Mouse (Mus musculus): Measurements from ENCODE around the gene Il17c. TPM values are rescaled to one million over a fixed set of nuclear protein-coding genes. Genes with fewer than 3 reads are reported as not detected.

Gene Il17c
- polyA plus RNA-seq, 1 experiment from 2014 or later = not detected

DNA sequence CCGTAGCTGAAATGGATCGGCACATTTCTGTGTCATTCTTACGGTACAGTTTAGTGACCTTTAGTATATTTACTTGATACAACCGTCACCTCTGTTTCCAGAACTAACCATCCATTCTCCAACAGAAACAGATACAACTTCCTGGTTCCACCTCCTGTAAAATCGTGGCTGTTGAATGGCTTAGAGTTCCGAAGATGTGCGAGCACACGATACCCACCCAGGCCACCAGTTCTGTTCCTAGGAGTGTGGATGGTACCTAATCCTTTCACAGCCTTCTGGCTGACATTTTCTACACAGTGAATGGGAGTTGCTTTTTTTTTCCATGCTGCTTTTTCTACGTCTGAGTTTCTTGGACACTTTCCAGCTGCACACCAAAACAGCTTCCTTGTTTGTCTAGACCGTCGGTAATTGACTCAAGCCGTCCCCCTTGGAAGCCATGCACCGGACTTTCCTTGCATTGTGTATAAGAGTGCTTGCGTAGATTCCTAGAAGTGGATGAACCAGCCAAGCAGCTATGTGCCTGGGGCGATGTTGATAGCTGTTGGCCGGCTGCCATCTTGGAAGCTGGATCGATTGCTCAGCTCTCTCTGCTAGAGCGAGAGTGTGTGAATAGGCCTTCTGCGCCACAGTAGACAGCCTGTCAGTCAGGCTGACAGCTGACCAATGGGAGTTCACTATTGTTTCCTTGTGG, 22.4 kb downstream of the Il17c start:
- Histone ChIP-seq H3K36me3 (ENCODE audit: control insufficient read depth, insufficient read depth, low read length) (peaks cover 6% of the 10 kb centered on the region; the same call in 1 of the 2 replicates), H3K27me3 (ENCODE audit: control insufficient read depth, insufficient read depth, low read length) (no peaks in the 10 kb centered on the region), H3K4me2 (replicated peaks; ENCODE audit: low read depth, low read length) (peak overlapping the region; percentile 71), H3K4me1 (ENCODE audit: control insufficient read depth, insufficient read depth, low read length) (peaks cover 8% of the 10 kb centered on the region; the same call in 1 of the 2 replicates), H3K27ac (ENCODE audit: low read depth, low read length) (peak overlapping the region; percentile 96), H3K9ac (ENCODE audit: low read depth, low read length) (peak overlapping the region; percentile 71), H3K9me3 (ENCODE audit: control insufficient read depth, low read length) (no peaks in the 10 kb centered on the region), H3K4me3 (ENCODE audit: low read length) (peak overlapping the region; percentile 77)
- WGBS = 18% methylated on average over 19 of the region's 19 CpGs
- ATAC-seq (ENCODE audit: low FRiP score, low TSS enrichment) = no peak

DNA sequence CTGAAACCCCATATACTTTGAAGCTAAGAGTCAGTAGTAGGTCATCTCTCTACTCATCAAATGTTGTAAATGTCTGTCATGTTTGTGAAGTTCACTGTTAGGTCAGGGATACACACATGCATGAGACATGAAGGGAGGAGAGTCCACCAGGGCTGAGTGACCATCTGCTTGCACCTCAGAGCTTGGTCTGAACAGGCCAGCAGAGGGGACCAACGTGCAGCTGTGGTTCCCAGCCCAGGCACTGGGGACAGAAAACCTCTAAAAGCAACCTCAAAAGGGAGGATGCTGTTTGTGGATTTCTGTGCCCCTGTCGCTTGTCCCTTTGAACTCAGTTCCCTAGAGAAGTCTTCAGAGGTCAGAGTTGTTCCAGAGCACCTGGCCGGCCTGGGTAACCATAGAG, 23.4 kb downstream of the Il17c start:
- Histone ChIP-seq H3K4me2 (replicated peaks; ENCODE audit: low read depth, low read length) (no peak overlapping the region), H3K4me1 (ENCODE audit: control insufficient read depth, insufficient read depth, low read length) (peaks cover 8% of the 10 kb centered on the region; the same call in 1 of the 2 replicates), H3K27ac (ENCODE audit: low read depth, low read length) (0 out of 2 replicates have a peak overlapping the region, but pooled peaks have one; percentile 11), H3K9me3 (ENCODE audit: control insufficient read depth, low read length) (no peaks in the 10 kb centered on the region), H3K4me3 (ENCODE audit: low read length) (no peak overlapping the region), H3K9ac (ENCODE audit: low read depth, low read length) (no peak overlapping the region), H3K27me3 (ENCODE audit: control insufficient read depth, insufficient read depth, low read length) (no peaks in the 10 kb centered on the region), H3K36me3 (ENCODE audit: control insufficient read depth, insufficient read depth, low read length) (no peaks in the 10 kb centered on the region)
- 62% methylated on average over 3 of the region's 3 CpGs for WGBS
- no peak for ATAC-seq (ENCODE audit: low FRiP score, low TSS enrichment)

DNA sequence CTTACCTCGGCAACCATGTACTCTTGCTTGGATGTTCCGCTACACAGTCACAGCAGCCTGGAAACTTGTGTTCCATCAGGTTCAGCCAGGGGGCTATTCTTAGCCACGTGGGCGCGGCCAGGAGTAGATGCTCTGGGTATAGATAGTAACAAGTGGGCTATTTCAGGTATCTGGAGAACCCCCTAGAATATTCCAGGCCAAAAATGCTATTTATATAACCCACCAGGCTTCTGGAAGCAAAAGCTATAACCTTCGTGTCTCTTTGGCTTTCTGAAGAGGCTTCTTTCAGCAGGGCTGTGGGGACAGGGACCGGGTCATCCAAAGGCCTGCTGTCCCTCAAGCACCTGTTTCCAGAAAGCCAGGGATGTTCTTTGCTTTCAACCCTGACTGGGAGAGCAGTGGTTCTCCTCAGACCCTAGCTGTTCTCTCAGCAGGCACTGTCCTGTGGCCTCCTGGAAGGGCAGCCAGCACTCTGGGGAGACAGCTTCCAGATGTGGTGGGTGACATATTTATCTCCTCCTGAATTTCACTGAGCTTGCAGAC, 29.4 kb downstream of the Il17c start:
- Histone ChIP-seq H3K9me3 (ENCODE audit: control insufficient read depth, low read length) (no peaks in the 10 kb centered on the region), H3K4me1 (ENCODE audit: control insufficient read depth, insufficient read depth, low read length) (0 out of 2 replicates have a peak, but pooled peaks cover 2% of the 10 kb centered on the region), H3K4me2 (replicated peaks; ENCODE audit: low read depth, low read length) (no peak overlapping the region), H3K4me3 (ENCODE audit: low read length) (no peak overlapping the region), H3K36me3 (ENCODE audit: control insufficient read depth, insufficient read depth, low read length) (no peaks in the 10 kb centered on the region), H3K27me3 (ENCODE audit: control insufficient read depth, insufficient read depth, low read length) (no peaks in the 10 kb centered on the region; the same call in 1 of the 2 replicates), H3K9ac (ENCODE audit: low read depth, low read length) (no peak overlapping the region), H3K27ac (ENCODE audit: low read depth, low read length) (no peak overlapping the region)
- 77% methylated on average over 7 of the region's 7 CpGs for WGBS
- ATAC-seq (ENCODE audit: low FRiP score, low TSS enrichment) = no peak

DNA sequence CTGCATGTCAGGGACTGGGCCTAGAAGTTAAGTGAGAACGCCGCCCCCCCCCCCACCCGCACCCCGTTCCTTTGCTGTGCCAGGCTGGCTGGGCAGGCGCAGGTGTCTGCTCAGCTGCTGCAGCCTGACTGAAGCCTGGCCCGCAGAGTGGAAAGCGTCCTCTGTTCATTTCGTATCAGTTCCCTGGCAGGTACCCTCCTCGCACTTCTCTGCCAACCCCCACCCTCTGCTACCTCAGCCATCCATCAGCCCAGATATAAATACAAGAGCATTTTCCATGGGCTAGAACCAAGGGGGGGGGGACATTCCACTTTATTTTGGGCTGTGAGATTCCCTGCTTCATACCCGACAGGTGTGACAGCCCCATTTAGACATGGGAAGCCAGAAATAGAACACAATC, 30.3 kb downstream of the Il17c start:
- H3K4me2 ChIP-seq (replicated peaks; ENCODE audit: low read depth, low read length) = no peak overlapping the region
- 88% methylated on average over 10 of the region's 10 CpGs for WGBS
- no peak for ATAC-seq (ENCODE audit: low FRiP score, low TSS enrichment)
- H3K27ac ChIP-seq (ENCODE audit: low read depth, low read length) = no peak overlapping the region
- H3K27me3 ChIP-seq (ENCODE audit: control insufficient read depth, insufficient read depth, low read length) = peaks cover 1% of the 10 kb centered on the region; the same call in 1 of the 2 replicates
- H3K36me3 ChIP-seq (ENCODE audit: control insufficient read depth, insufficient read depth, low read length) = no peaks in the 10 kb centered on the region
- H3K9ac ChIP-seq (ENCODE audit: low read depth, low read length) = no peak overlapping the region
- H3K4me1 ChIP-seq (ENCODE audit: control insufficient read depth, insufficient read depth, low read length) = 0 out of 2 replicates have a peak, but pooled peaks cover 2% of the 10 kb centered on the region
- H3K4me3 ChIP-seq (ENCODE audit: low read length) = no peak overlapping the region
- H3K9me3 ChIP-seq (ENCODE audit: control insufficient read depth, low read length) = no peaks in the 10 kb centered on the region

DNA sequence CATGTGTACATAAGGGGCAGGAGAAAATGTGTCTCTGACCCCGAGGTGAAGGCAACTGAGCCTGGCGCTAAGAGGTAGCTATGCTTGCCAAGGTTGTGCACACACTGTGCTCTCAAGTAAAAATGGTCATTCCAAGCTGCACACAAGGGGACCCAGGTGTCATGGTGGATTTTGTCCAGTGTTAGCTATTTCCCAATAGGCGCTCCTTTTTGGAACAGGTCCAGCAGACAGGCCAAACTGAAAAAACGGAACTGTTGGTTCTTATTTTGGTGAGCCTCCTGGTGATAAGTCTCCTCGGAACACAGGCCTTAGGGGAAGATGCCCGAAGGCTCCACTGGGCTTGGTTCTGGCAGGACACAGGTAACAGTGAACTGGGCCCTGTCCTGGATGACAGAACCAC, 32.6 kb downstream of the Il17c start:
- WGBS = 86% methylated on average over 6 of the region's 6 CpGs
- no peak overlapping the region for H3K4me3 ChIP-seq (ENCODE audit: low read length)
- ATAC-seq (ENCODE audit: low FRiP score, low TSS enrichment) = no peak
- H3K9ac ChIP-seq (ENCODE audit: low read depth, low read length) = no peak overlapping the region
- 0 out of 2 replicates have a peak, but pooled peaks cover 2% of the 10 kb centered on the region for H3K4me1 ChIP-seq (ENCODE audit: control insufficient read depth, insufficient read depth, low read length)
- no peak overlapping the region for H3K4me2 ChIP-seq (replicated peaks; ENCODE audit: low read depth, low read length)
- H3K27me3 ChIP-seq (ENCODE audit: control insufficient read depth, insufficient read depth, low read length) = peaks cover 12% of the 10 kb centered on the region
- H3K27ac ChIP-seq (ENCODE audit: low read depth, low read length) = no peak overlapping the region
- no peaks in the 10 kb centered on the region for H3K36me3 ChIP-seq (ENCODE audit: control insufficient read depth, insufficient read depth, low read length)
- no peaks in the 10 kb centered on the region for H3K9me3 ChIP-seq (ENCODE audit: control insufficient read depth, low read length)

DNA sequence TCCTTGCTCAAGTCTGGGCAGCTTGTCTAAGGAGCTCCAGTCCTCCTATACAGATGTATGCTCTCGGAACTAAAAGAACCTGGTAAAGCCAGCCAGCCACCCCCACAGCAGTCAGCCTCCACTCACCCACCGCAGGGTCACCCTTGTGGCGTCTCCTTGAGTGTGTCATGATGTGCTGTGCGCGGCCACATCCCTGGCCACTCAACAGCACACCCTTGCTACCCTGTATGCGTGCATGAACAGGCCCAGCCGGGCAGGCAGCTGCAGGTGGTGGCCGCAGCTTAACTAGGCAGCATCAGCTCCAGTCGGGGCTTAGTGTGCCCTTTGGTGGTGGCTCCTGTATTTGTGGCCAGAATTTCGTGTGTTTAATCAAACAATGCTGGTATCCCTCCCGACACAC, 35.4 kb downstream of the Il17c start:
- Histone ChIP-seq H3K4me3 (ENCODE audit: low read length) (no peak overlapping the region), H3K27ac (ENCODE audit: low read depth, low read length) (no peak overlapping the region), H3K4me1 (ENCODE audit: control insufficient read depth, insufficient read depth, low read length) (peaks cover 9% of the 10 kb centered on the region; the same call in 1 of the 2 replicates), H3K36me3 (ENCODE audit: control insufficient read depth, insufficient read depth, low read length) (no peaks in the 10 kb centered on the region), H3K9ac (ENCODE audit: low read depth, low read length) (no peak overlapping the region), H3K4me2 (replicated peaks; ENCODE audit: low read depth, low read length) (no peak overlapping the region), H3K27me3 (ENCODE audit: control insufficient read depth, insufficient read depth, low read length) (peaks cover 30% of the 10 kb centered on the region), H3K9me3 (ENCODE audit: control insufficient read depth, low read length) (no peaks in the 10 kb centered on the region)
- 78% methylated on average over 11 of the region's 11 CpGs for WGBS
- no peak for ATAC-seq (ENCODE audit: low FRiP score, low TSS enrichment)

DNA sequence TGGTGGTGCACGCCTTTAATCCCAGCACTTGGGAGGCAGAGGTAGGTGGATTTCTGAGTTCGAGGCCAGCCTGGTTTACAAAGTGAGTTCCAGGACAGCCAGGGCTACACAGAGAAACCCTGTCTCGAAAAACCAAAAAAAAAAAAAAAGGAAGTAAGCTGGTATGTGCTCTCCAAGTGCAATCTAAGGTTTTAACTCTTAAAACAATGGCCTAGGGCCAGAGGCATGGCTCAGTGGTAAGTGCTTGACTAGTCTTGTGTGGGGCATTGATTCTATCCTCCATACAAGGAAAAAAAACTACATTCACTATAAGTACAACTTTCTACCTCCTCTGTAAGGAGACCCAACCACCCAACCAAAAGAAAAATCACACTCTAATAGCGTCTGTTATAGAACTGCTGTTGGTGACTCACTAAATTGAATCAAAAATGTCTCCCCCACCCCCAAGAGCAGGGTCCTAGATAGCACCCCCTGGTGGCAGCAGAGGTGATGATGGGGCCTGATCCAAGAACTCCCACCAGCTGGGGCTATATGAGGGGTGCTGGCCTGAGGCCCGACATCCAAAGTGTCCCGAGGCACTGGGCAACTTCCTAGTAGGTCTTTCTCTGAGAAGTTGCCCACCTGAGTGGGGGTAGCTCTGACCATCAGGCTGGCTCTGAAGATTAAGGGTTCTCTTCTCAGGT, 37.5 kb downstream of the Il17c start:
- ATAC-seq (ENCODE audit: low FRiP score, low TSS enrichment) = no peak
- Histone ChIP-seq H3K9me3 (ENCODE audit: control insufficient read depth, low read length) (no peaks in the 10 kb centered on the region), H3K4me2 (replicated peaks; ENCODE audit: low read depth, low read length) (no peak overlapping the region), H3K9ac (ENCODE audit: low read depth, low read length) (no peak overlapping the region), H3K27me3 (ENCODE audit: control insufficient read depth, insufficient read depth, low read length) (peaks cover 30% of the 10 kb centered on the region), H3K4me3 (ENCODE audit: low read length) (no peak overlapping the region), H3K27ac (ENCODE audit: low read depth, low read length) (no peak overlapping the region), H3K36me3 (ENCODE audit: control insufficient read depth, insufficient read depth, low read length) (no peaks in the 10 kb centered on the region), H3K4me1 (ENCODE audit: control insufficient read depth, insufficient read depth, low read length) (peaks cover 9% of the 10 kb centered on the region; the same call in 1 of the 2 replicates)
- 53% methylated on average over 5 of the region's 6 CpGs for WGBS

DNA sequence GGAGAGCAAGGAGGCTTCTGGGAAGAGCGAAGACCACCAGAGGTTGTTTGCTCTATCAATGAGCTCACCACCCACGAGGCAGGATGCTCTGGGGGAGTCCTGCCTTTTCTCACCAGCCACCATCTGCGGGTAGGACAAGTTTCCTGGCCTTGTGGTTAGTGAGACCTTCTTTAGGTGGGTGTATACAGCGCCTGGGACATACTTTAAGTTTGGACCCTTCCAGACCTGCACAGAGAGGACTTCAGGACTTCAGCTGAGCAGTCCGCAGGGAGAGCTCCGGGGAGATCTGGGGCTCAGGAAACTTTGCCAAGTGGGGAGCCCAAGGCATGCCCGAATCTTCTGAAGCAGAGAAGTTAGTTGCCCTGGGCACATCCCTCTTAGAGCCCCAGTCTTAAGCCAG, 38.2 kb downstream of the Il17c start:
- H3K27me3 ChIP-seq (ENCODE audit: control insufficient read depth, insufficient read depth, low read length) = peaks cover 30% of the 10 kb centered on the region
- H3K9ac ChIP-seq (ENCODE audit: low read depth, low read length) = 0 out of 2 replicates have a peak overlapping the region, but pooled peaks have one; percentile 42
- no peaks in the 10 kb centered on the region for H3K36me3 ChIP-seq (ENCODE audit: control insufficient read depth, insufficient read depth, low read length)
- peaks cover 9% of the 10 kb centered on the region; the same call in 1 of the 2 replicates for H3K4me1 ChIP-seq (ENCODE audit: control insufficient read depth, insufficient read depth, low read length)
- no peaks in the 10 kb centered on the region for H3K9me3 ChIP-seq (ENCODE audit: control insufficient read depth, low read length)
- peak overlapping the region; percentile 37 for H3K4me3 ChIP-seq (ENCODE audit: low read length)
- H3K4me2 ChIP-seq (replicated peaks; ENCODE audit: low read depth, low read length) = peak overlapping the region; percentile 71
- no peak overlapping the region for H3K27ac ChIP-seq (ENCODE audit: low read depth, low read length)
- WGBS = 29% methylated on average over 7 of the region's 7 CpGs
- no peak for ATAC-seq (ENCODE audit: low FRiP score, low TSS enrichment)
